8 mouse cellular contexts compared by ENCODE assay signal in genomic region chr3:88772399-88772798, GRCm38 (mm10). TPM values are rescaled to one million over a fixed set of nuclear protein-coding genes. Genes with fewer than 3 reads are reported as not detected.
DNase-seq lines count a peak whose midpoint lies in the region; ATAC-seq lines count a peak whose summit lies in the region.
"Not testable (repeated sequence)": the region's sequence is repeated elsewhere in the genome, so short reads cannot be mapped to it uniquely, and the experiment has no call there.

No protein-coding gene starts in this region.

- peak; percentile 68 to 71 for ATAC-seq in hematopoietic stem cell, adult 5-6 weeks (replicated peaks in 1 of 2; ENCODE audit: insufficient read depth in 1 of 2, low FRiP score in 2 of 2, low TSS enrichment in 1 of 2, low read depth in 1 of 2, poor library complexity in 2 of 2, severe bottlenecking in 2 of 2)
- peak; percentile 85 for ATAC-seq in neural tube, embryonic 14.5 days (ENCODE audit: low read depth)

- H3K9me3 ChIP-seq in neural tube, embryonic 14.5 days (ENCODE audit: control insufficient read depth, low read length) = not testable (repeated sequence)

- not testable (repeated sequence) for H3K4me2 ChIP-seq in neural tube, embryonic 14.5 days (ENCODE audit: low read depth, low read length)

- not testable (repeated sequence) for H3K9ac ChIP-seq in neural tube, embryonic 14.5 days (replicated peaks; ENCODE audit: low read depth, low read length)

- H3K4me1 ChIP-seq in neural tube, embryonic 14.5 days (ENCODE audit: control insufficient read depth, insufficient read depth, low read length) = not testable (repeated sequence)

- H3K4me3 ChIP-seq in neural tube, embryonic 14.5 days (ENCODE audit: low read depth, low read length) = peak overlapping the region; percentile 39

- not testable (repeated sequence) for H3K27me3 ChIP-seq in neural tube, embryonic 14.5 days (ENCODE audit: control insufficient read depth, insufficient read depth, low read length)

- H3K36me3 ChIP-seq in neural tube, embryonic 14.5 days (ENCODE audit: control insufficient read depth, insufficient read depth, low read length) = not testable (repeated sequence)

- peak; percentile 66 for DNase-seq in MEL-GATA-1-ER (ENCODE audit: extremely low read depth, low read depth)
- peak; percentile 98 for DNase-seq in cerebellum, adult 9-10 months
- DNase-seq in frontal cortex, adult 2 months (ENCODE audit: extremely low spot score in 1 of 2, low spot score in 1 of 2) = peak; percentile 97 to 98
- peak; percentile 95 to 96 for DNase-seq in layer of hippocampus, adult 8-10 months (ENCODE audit: low spot score in 2 of 2)
- peak; percentile 90 to 91 for DNase-seq in lung, adult 18-20 months
- DNase-seq in telencephalon, adult 2 months (ENCODE audit: low read depth, low spot score) = peak; percentile 81

- WGBS in neural tube, embryonic 14.5 days = 0% methylated on average over 19 of the region's 19 CpGs

- not testable (repeated sequence) for H3K27ac ChIP-seq in neural tube, embryonic 14.5 days (ENCODE audit: low read depth, low read length)

RNA-seq across cellular contexts. Expression of gene Syt11, which starts 2.6 kb away (rescaled TPM):
- 374 and 395 TPM in 2 replicates for polyA plus RNA-seq in frontal cortex, adult 2 months (2012; rRNA removed)
- 4.0 and 4.1 TPM in 2 replicates for total RNA-seq in hematopoietic stem cell, adult 5-6 weeks (2017)
- total RNA-seq in layer of hippocampus, adult 8-10 months (2022) = 100 to 1,000 TPM; 494 to 515 (median 510) TPM
- polyA plus RNA-seq in neural tube, embryonic 14.5 days (2014; fragmentation: Nextera tagmentation; extraction: Ambion mirVana) = 211 and 255 TPM in 2 replicates

RNA-seq across cellular contexts. Expression of gene Rit1, which starts 55.8 kb away (rescaled TPM):
- polyA plus RNA-seq in frontal cortex, adult 2 months (2012; rRNA removed) = 60.9 and 63.1 TPM in 2 replicates
- total RNA-seq in hematopoietic stem cell, adult 5-6 weeks (2017) = 30.8 and 37.7 TPM in 2 replicates
- total RNA-seq in layer of hippocampus, adult 8-10 months (2022) = 10 to 100 TPM; 39.5 to 44.0 (median 43.6) TPM
- polyA plus RNA-seq in neural tube, embryonic 14.5 days (2014; fragmentation: Nextera tagmentation; extraction: Ambion mirVana) = 60.1 and 62.1 TPM in 2 replicates

Comparison
In these comparisons a context has a peak if more than half of its experiments do, and no peak if none do; other contexts are left out.
1. RNA of gene Syt11, which starts 2.6 kb away (total RNA-seq): 494 to 515 TPM in layer of hippocampus, adult 8-10 months; 4.0 to 4.1 TPM in hematopoietic stem cell, adult 5-6 weeks; every median in the first group is over 10 times any median in the second.
2. Peak in every context shown above with its lines, with median percentiles within 50 percentile points of each other: DNase-seq.